Mouse (Mus musculus) cerebellum, postnatal 14 days (tissue): ENCODE results near the gene Pknox2.

Experiments used
- DNase-seq, 2 experiments: peaks; one replicate each; pipeline ENCODE4 v3.0.0; 2021; ENCODE audit warnings: mixed read lengths in 2 of 2

Gene Pknox2

DNA sequence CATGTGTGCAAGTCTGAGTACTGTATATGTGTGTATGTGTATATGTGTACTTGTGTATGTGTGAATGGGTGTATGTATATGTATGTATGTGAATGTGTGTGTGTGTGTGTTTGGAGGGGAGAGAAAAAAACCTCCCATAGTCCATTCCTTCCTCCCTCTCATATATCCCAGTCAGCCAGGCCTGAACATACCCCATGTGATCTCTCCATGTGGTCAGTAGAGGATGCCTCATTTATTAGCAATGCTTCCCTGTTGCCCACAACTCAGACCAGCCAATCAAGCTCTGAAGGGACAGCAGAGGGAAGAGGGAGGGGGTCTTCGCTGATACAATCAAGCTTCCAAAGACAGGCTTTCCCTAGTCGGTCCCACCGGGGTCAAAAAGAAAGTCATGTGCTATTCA, 47.6 kb downstream of the Pknox2 start:
- DNase-seq, result no peak

DNA sequence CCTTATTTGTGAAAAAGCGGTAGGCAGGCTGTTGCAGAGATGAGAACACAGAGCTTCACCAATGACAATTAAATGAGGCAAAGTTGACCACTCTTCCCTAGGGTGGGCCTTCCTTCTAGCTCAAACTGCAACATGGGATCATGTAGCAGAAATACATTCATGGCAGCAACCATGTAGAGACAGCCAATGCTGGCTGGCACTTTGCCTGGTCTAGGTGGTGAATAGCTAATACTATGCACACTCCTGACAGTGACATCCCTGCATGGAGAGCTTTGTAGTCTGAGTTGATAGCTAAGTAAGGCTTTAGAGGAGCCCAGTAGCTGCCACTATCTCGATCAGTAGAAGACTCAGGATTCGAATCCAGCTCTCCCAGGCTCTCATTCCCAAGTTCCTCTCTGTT, 48.6 kb downstream of the Pknox2 start:
- peak; percentile 37 to 52 for DNase-seq

DNA sequence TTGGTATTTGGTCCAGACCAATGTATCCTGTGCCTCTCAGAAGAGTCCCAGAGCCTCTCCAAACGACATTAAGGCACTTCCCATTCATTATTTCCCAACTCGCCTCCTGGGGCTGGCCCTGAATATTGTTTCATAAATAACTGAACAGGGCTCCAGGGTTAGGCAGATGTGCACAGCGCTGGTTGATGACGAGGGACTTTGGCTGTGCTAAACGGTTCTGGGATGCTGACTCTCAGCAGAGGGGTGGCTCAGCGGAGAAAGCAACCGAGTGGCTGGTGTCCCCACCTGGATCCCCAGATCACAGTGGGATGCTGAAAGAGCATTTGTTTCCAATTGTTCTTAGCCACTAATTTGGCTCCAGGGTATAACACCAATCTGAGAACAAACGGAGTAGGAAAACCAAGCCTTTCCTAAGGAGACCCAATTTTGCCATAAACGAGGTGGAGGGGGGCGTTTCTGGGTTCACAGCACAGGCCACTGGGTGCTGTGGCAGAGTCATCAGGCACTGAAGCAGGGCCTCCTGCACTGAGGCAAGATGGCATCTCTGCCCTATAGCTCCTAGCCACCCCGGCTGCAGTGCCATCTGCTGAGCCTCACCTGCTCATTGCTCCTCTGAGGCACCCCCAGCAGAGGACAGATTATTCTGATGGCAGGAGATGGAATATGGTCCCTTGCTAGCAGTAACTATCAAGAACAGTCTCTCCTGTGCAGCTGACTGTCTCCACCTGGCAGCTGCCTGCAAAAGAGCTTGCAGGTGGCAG, 52.8 kb downstream of the Pknox2 start:
- DNase-seq, result peak in 1 of 2 experiments; percentile 23

- no peak for DNase-seq
Measured at GRCm38 (mm10) chr9:37093086-37093485, 54.1 kb downstream of the Pknox2 start.

- no peak for DNase-seq
Measured at GRCm38 (mm10) chr9:37089894-37090652, 57.1 kb downstream of the Pknox2 start.

DNA sequence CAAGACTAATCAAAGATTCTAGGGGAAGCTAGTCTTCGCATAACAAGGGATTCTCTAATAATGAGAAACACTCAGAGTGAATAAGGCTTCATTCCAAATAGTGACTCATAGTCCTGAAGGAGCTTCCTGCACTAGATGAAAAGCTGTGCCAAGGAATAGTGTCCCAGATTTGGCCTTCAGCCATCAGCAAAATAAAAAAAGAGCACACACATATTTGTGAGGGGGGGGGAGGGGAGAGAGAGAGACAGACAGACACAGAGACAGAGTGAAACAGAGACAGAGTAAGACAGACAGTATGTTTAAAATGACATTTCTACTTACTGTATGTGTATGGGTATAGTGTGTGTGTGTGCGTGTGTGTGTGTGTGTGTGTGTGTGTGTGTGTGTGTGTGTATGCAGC, 61.8 kb downstream of the Pknox2 start:
- DNase-seq, result peak; percentile 49 to 64

DNA sequence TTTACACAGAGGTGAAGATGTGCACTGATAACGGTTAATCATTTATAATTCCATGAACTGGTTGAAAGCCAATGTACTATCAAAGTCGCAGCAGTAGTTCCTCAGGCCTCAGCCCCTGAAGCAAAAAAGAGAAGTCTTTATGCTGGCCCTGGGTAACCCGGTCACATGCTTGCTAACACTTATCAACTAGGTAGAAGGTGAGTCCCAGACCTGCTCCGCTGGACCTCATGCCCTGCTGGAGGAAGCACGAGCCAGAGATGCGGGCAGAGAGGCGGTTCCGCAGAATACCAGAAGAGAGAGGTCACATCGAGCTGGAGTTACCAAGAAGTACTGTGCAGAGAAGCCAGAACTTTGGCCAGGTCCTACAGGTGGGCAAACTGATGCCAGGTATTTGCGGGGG, 65.0 kb downstream of the Pknox2 start:
- DNase-seq, result no peak

GRCm38 (mm10) chr9:37080309-37080708, 66.9 kb downstream of the Pknox2 start:
- no peak for DNase-seq

DNA sequence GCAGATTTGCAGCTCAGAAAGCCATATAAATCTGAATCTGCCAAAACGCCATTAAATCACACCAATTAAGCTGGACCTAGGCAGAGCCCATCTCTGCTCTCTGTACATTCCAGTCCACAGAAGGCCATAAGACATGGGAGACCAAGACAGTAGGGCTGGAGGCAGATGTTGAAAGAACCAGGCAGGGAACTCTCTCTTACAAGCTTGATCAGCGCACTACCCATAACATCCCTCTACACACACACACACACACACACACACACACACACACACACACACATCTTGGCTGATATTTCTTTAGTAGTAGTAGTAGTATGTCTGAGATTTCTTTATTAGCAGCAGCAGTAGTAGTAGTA, 70.2 kb downstream of the Pknox2 start:
- peak in 1 of 2 experiments; percentile 25 for DNase-seq

GRCm38 (mm10) chr9:37076386-37077062, 70.7 kb downstream of the Pknox2 start:
- peak; percentile 26 to 42 for DNase-seq

DNA sequence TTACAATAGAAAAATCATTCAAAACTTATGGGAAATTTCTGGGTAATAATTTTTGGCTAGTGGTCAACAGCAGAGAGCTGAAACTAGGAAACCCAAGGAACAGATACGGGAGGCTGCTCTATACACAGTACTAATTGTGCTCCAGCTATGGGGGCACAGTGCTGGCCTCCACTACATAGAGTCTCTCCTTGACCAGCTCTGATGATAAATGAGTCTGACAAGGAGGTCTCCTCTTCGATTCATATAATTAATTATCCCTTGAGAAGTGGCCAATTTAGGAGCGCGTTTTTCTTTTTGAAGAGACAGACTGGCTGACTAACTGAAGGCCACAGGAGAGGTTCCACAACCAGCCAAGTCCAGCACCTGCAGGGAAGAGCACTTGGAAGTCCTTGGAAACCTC, 71.3 kb downstream of the Pknox2 start:
- no peak for DNase-seq

GRCm38 (mm10) chr9:37069391-37070312, 77.6 kb downstream of the Pknox2 start:
- peak; percentile 49 to 54 for DNase-seq

DNA sequence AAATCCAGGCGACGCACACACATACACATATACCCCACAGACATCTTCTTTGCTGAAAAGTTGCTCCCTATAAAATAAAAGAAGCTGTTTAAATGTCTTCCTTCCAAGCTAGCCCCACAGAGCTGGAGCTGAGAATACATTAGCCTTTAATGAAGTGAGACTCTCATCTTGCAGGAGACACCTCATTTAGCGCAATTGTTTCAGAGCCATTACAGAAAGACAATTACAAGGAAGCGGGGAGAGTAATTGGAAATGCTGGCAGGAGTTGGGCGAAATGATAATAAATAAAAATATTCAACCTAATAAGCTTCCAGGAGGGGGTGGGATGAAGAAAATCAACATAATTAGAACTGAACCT, 79.8 kb downstream of the Pknox2 start:
- DNase-seq, result no peak

- DNase-seq, result no peak
Measured at GRCm38 (mm10) chr9:37066732-37067472, 80.3 kb downstream of the Pknox2 start.

GRCm38 (mm10) chr9:37061627-37062026, 85.6 kb downstream of the Pknox2 start:
- no peak for DNase-seq

GRCm38 (mm10) chr9:37054703-37055102, 92.5 kb downstream of the Pknox2 start:
- no peak for DNase-seq

DNA sequence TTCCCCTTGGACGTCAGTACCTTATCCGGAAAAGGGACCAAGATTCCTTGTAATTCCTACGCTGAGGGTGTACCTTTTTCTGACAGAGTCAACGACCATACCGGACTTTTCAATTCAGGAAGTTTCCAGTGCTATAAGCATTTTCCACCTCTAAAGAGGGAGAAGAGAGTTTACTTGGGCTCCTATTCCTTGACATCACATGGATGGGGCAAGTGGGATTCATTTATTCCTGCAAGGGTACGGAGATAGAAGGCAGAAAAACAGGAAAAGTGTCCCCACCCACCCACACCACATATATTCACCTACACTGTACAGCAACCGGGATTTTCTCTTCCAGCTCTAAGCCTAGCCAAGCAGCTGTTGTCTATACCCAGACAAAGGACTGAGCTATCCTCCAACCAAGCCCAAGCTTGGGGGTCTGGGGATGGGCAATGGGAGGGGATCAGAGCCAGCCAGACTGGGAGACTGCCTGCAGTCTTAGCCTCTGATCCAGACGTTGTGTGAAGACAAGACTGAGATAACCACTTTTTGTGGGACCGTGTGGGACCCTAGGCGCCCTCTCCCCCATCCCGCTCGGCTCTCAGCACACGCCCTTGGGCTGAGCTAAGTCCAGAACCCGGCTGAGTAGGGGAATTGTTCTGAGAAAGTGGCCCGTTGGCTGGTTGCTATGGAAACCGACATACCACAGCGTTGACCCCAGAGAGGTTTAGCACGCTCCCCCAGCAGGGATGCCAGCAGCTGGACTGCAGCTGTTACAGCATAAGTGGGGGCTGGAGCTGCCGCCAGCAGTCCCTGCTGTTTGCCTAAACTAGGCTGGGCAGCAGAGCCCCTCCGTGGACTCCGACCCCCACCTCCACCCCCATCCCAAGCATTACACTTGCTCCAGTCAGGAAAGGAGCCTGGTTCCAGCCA, 93.3 kb downstream of the Pknox2 start:
- peak in 1 of 2 experiments; percentile 34 for DNase-seq

DNA sequence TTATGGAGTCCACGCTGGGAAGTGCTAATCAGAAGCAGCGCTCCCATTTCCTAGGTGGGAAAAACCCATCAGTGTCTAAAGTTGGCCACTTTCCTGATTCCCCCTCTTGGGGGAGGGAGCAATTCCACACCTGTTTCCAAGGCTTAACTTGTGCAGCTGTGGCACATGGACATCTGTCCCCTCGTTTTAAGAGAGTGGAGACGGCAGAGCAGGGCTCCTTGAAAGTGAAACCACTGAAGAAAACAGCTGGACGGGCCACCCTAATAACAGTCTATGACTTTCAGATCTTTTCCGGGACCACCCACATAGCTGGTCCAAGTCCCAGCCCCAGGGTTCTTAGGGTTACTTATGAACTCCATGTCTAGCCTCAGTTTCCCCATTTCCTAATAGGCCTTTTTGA, 94.2 kb downstream of the Pknox2 start:
- DNase-seq, result no peak

DNA sequence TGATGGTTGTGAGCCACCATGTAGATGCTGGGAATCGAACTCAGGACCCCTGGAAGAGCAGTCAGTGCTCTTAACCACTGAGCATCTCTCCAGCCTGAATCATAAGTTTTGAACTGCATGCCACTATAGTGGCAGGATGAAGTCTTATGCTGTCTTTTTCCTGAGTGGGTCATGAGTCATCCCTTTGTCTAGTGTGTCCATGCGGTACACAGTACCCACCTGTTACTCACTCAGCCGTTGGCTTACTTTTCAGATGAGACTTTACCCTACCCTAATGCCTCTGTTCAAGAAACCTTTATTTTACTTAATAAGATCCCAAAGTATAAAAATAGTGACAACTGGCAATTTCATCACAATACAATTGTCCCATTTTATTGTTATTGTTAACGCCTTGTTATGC, 95.5 kb downstream of the Pknox2 start:
- DNase-seq, result no peak

GRCm38 (mm10) chr9:37047490-37047889, 99.7 kb downstream of the Pknox2 start:
- DNase-seq, result no peak

DNA sequence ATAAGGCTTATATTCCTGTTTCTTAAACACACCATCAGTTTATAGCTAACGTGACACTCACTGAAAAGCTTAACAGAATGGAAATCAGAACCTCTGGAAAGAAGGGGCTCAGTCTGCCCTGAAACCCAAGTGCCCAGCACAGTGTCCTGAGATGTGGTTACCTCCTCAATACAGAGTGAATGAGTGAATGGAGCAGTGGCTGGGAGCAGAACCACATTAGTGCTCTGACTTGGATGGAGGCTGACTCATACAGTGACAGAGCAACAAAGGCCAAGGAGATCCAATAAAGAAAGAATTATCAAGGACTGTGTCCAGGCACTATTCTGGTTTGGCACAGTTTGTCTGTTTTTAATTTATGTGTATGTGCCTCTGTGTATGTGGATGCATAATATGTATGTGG, 101.3 kb downstream of the Pknox2 start:
- DNase-seq, result no peak
